1 mouse cellular context compared by ENCODE assay signal in the genomic region with DNA sequence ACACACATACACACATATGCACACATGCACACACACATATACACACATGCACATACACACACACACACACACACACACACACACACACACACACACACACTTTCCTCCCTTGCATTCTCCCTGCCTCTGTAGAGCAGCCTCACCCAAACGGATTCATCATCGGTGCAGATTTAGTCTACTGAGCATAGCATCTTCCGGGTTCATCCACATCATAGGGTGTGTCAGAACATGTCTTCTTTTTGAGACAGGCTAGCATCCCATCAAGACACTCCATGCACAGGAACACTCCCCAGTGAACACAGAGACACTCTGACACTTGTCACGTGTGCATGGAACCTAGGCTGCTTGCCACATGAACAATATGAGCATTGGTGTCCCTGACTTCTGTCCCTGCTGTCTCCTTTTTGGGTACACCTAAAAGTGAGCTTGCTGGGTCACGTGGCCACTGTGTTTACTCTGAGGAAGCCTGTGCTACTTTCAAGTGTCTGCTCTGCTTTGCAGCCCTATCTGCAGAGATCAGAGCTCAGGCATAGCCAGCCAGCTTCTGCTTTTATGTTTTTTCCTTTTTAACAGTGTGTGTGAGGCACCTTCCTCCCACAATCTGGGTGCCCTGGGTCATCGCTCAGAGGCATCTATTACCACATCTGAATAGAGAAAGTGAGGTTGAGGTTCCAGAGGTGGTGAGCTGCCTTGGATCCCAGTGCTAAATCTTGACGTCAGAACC.
TF ChIP-seq lines count a peak whose summit lies in the region.

No protein-coding gene starts in this region.

TF ChIP-seq in MEL, 35 proteins besides CTCF, POLR2A, EP300 and RAD21 (continued from another document):
- peak; percentile 88; the same call in 1 of the 2 replicates for TF ChIP-seq POLR2AphosphoS5 (IDR thresholded peaks at IDR 0.05; ENCODE audit: borderline replicate concordance, low read depth, low read length)
- TF ChIP-seq NRF1 (IDR thresholded peaks at IDR 0.05; ENCODE audit: insufficient read depth, low read depth, low read length, poor library complexity, severe bottlenecking), result no peak
- TF ChIP-seq BHLHE40 (IDR thresholded peaks at IDR 0.05; ENCODE audit: borderline replicate concordance, low read depth, low read length), result no peak; the same call in 1 of the 2 replicates
- no peak for TF ChIP-seq NELFE (IDR thresholded peaks at IDR 0.05; ENCODE audit: low read depth, low read length)
- TF ChIP-seq USF1 (IDR thresholded peaks at IDR 0.05; ENCODE audit: low read depth, low read length), result peak; percentile 97
- TF ChIP-seq MAX (IDR thresholded peaks at IDR 0.05; ENCODE audit: low read length), result peak; percentile 92
- TF ChIP-seq SIN3A (IDR thresholded peaks at IDR 0.05; ENCODE audit: low read length), result peak; percentile 42; the same call in 1 of the 2 replicates
- TF ChIP-seq MYC (IDR thresholded peaks at IDR 0.05; ENCODE audit: low read depth, low read length), result no peak
- TF ChIP-seq MXI1 (IDR thresholded peaks at IDR 0.05; ENCODE audit: low read depth, low read length), result peak; percentile 46; the same call in 1 of the 2 replicates
- peak; percentile 48 for TF ChIP-seq RCOR1 (IDR thresholded peaks at IDR 0.05; ENCODE audit: low read depth, low read length)
- 0 out of 2 replicates have a peak, but pooled peaks have one; percentile 38 for TF ChIP-seq GATA1 (IDR thresholded peaks at IDR 0.05; ENCODE audit: low read depth, low read length)
